Mouse (Mus musculus) hindbrain, embryonic 16.5 days (tissue): Measurements from ENCODE around the gene P2ry13. TPM values are rescaled to one million over a fixed set of nuclear protein-coding genes. Genes with fewer than 3 reads are reported as not detected.

Source experiments
- polyA plus RNA-seq: library from polyadenylated mRNA; unstranded; fragments of >200 nt; fragmentation: Nextera tagmentation; extraction: Ambion mirVana; gene quantifications from 2 replicates; pipeline ENCODE4 v1.2.1, GENCODE M21; 2015

Gene P2ry13
- polyA plus RNA-seq, 1 experiment from 2014 or later, result 2.3 TPM

Other genes starting within 250 kb of the P2ry13 start
- 3.9 and 4.1 TPM in 2 replicates for gene Med12l, start 205.1 kb downstream of the P2ry13 start, polyA plus RNA-seq
- gene Gpr171, start 109.1 kb downstream of the P2ry13 start, polyA plus RNA-seq, result 0.91 and 1.0 TPM in 2 replicates
- 5.0 and 5.9 TPM in 2 replicates for gene P2ry14, start 57.3 kb downstream of the P2ry13 start, polyA plus RNA-seq
- gene Gpr87, start 15.8 kb downstream of the P2ry13 start, polyA plus RNA-seq, result 0.18 TPM in 1 of 2 replicates, not detected in the other
- gene P2ry12, start 52.0 kb upstream of the P2ry13 start, polyA plus RNA-seq, result 7.8 and 10.3 TPM in 2 replicates
- gene Igsf10, start 133.5 kb upstream of the P2ry13 start, polyA plus RNA-seq, result 2.8 and 2.9 TPM in 2 replicates